Mouse (Mus musculus) small intestine, adult 2 months (tissue): ENCODE measurements around the gene Gm9903. TPM values are rescaled to one million over a fixed set of nuclear protein-coding genes. Genes with fewer than 3 reads are reported as not detected.

Source experiments
- H3K27ac ChIP-seq: fragments of 200-500 bp; 2 replicates; pipeline ENCODE4 v1.5.1; 2012; ENCODE audit warnings: low read depth, low read length, control low read depth, inconsistent platforms; ENCODE audit not compliant: insufficient read depth
- H3K27me3 ChIP-seq: fragments of 200-500 bp; 2 replicates; pipeline ENCODE4 v1.6.1; 2012; ENCODE audit warnings: mild to moderate bottlenecking, moderate library complexity, low read length, inconsistent platforms; ENCODE audit not compliant: control insufficient read depth, insufficient read depth
- H3K36me3 ChIP-seq: fragments of 200-500 bp; 2 replicates; pipeline ENCODE4 v1.6.1; 2012; ENCODE audit warnings: mild to moderate bottlenecking, low read length, control low read depth, inconsistent platforms; ENCODE audit not compliant: control insufficient read depth, insufficient read depth
- H3K4me1 ChIP-seq: fragments of 200-500 bp; 2 replicates; pipeline ENCODE4 v1.6.1; 2012; ENCODE audit warnings: low read length, inconsistent platforms, mixed read lengths; ENCODE audit not compliant: control insufficient read depth, insufficient read depth, insufficient read length
- H3K4me3 ChIP-seq: fragments of 200-500 bp; 2 replicates; pipeline ENCODE4 v1.5.1; 2012; ENCODE audit warnings: low read depth, mild to moderate bottlenecking, control low read depth, inconsistent platforms, low read length, moderate library complexity
- CTCF ChIP-seq: fragments of 200-500 bp; IDR thresholded peaks from 2 replicates; pipeline ENCODE4 v1.5.1; 2012; ENCODE audit warnings: low read depth, mild to moderate bottlenecking, control low read depth, inconsistent platforms, low read length, moderate library complexity, mixed read lengths; ENCODE audit not compliant: insufficient replicate concordance, insufficient read length; ENCODE audit errors: extremely low read depth
- POLR2A ChIP-seq: fragments of 200-500 bp; IDR thresholded peaks from 2 replicates; pipeline ENCODE4 v1.6.1; 2012; ENCODE audit warnings: low read depth, mild to moderate bottlenecking, control low read depth, inconsistent platforms, low read length, moderate library complexity
- WGBS: fragments of 180-500 bp; shearing (Covaris S2); methylation state at CpG from one replicate; pipeline ENCODE4 v1.1.7; 2018; 5-methylcytosine and 5-hydroxymethylcytosine counted together
- polyA plus RNA-seq: library from polyadenylated mRNA; depleted of rRNA; stranded (reverse); fragments of >200 nt; gene quantifications from 2 replicates; pipeline ENCODE4 v1.2.3, GENCODE M21; 2012

The Gm9903 gene
- polyA plus RNA-seq, 1 experiment, result 0.27 TPM

- TF ChIP-seq POLR2A, result no peak
- TF ChIP-seq CTCF, result no peak
- peaks cover 5% of the 10 kb centered on the region for H3K4me1 ChIP-seq
- H3K27ac ChIP-seq, result 0 out of 2 replicates have a peak overlapping the region, but pooled peaks have one; percentile 8
- 4% methylated on average over 4 of the region's 4 CpGs for WGBS
- no peak overlapping the region for H3K4me3 ChIP-seq
- no peaks in the 10 kb centered on the region for H3K27me3 ChIP-seq
- no peaks in the 10 kb centered on the region for H3K36me3 ChIP-seq
These were observed 1.8 kb upstream of the Gm9903 start for GRCm38 (mm10) chr5:33627968-33628367.

GRCm38 (mm10) chr5:33628820-33629300 is 865 bp upstream of the Gm9903 start:
- WGBS, result under 1% methylated on average over 24 of the region's 24 CpGs
- H3K4me3 ChIP-seq, result peak overlapping the region; percentile 96
- peaks cover 5% of the 10 kb centered on the region for H3K4me1 ChIP-seq
- no peaks in the 10 kb centered on the region for H3K36me3 ChIP-seq
- peak overlapping the region; percentile 93 for H3K27ac ChIP-seq
- no peak for TF ChIP-seq CTCF
- TF ChIP-seq POLR2A, result no peak
- no peaks in the 10 kb centered on the region for H3K27me3 ChIP-seq

- TF ChIP-seq POLR2A (no peak), CTCF (no peak)
- 2% methylated on average over 9 of the region's 9 CpGs for WGBS
- Histone ChIP-seq H3K4me3 (peak overlapping the region; percentile 74), H3K27me3 (no peaks in the 10 kb centered on the region), H3K36me3 (no peaks in the 10 kb centered on the region), H3K4me1 (peaks cover 5% of the 10 kb centered on the region), H3K27ac (peak overlapping the region; percentile 83)
These were observed 336 bp downstream of the Gm9903 start for GRCm38 (mm10) chr5:33630061-33630460.

DNA sequence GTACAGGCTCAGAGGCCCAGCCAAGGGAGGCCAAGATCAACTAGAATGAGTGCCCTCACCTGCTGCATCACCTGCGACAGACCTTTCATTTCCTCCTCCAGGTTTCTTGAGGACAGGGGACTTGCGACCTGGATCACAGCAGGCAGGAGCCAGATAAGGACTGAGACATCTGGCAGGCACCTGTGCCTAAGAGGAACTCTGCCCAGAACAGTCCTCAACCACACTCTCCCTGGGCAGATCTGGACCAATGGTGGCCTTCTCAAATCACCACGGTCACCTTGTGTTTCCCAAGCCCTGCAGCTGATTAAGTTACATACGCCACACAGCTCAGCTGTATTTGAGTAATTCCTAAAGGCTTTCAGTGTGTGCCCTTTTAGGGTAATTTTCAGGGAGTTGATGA is 890 bp downstream of the Gm9903 start:
- Histone ChIP-seq H3K4me1 (peaks cover 5% of the 10 kb centered on the region), H3K4me3 (peak overlapping the region; percentile 16; the same call in 1 of the 2 replicates), H3K27me3 (no peaks in the 10 kb centered on the region), H3K27ac (peak overlapping the region; percentile 83), H3K36me3 (no peaks in the 10 kb centered on the region)
- 27% methylated on average over 4 of the region's 4 CpGs for WGBS
- no peak for TF ChIP-seq CTCF
- TF ChIP-seq POLR2A, result no peak

- TF ChIP-seq CTCF (no peak), POLR2A (no peak)
- Histone ChIP-seq H3K27ac (no peak overlapping the region), H3K4me1 (peaks cover 5% of the 10 kb centered on the region), H3K36me3 (peaks cover 3% of the 10 kb centered on the region), H3K27me3 (no peaks in the 10 kb centered on the region), H3K4me3 (no peak overlapping the region)
- WGBS, result 91% methylated on average over 1 of the region's 1 CpGs
These were observed 2.8 kb downstream of the Gm9903 start for GRCm38 (mm10) chr5:33632526-33632925.

DNA sequence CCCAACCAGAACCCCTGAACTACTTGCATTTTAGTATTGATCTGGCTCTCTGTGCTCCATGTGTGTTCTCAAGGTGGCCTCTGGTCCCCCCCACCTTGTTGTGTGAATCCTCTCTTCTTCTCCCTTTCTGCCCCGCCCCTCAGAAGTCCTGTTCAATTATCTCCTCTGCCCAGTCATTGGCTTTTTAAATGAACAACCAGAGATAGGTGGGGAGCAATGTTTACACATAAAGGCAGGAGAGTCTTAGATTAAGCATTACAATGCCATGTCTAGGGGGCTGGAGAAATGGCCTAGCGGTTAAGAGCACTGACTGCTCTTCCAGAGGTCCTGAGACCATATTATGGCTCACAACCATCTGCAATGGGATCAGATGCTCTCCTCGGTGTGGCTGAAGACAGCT is 5.6 kb downstream of the Gm9903 start:
- H3K4me1 ChIP-seq, result peaks cover 2% of the 10 kb centered on the region; the same call in 1 of the 2 replicates
- H3K27me3 ChIP-seq, result no peaks in the 10 kb centered on the region
- TF ChIP-seq POLR2A, result no peak
- TF ChIP-seq CTCF, result no peak
- H3K27ac ChIP-seq, result no peak overlapping the region
- peaks cover 18% of the 10 kb centered on the region for H3K36me3 ChIP-seq
- no peak overlapping the region for H3K4me3 ChIP-seq
- 85% methylated on average over 3 of the region's 3 CpGs for WGBS

- 88% methylated on average over 3 of the region's 3 CpGs for WGBS
- TF ChIP-seq CTCF (no peak), POLR2A (no peak)
These were observed 8.1 kb downstream of the Gm9903 start for GRCm38 (mm10) chr5:33637606-33638350.

More at GRCm38 (mm10) chr5:33637606-33638350, 8.1 kb downstream of the Gm9903 start:
- Histone ChIP-seq H3K4me3 (no peak overlapping the region), H3K27me3 (no peaks in the 10 kb centered on the region), H3K4me1 (no peaks in the 10 kb centered on the region), H3K27ac (no peak overlapping the region), H3K36me3 (peaks cover 35% of the 10 kb centered on the region)
